Mouse (Mus musculus) right cerebral cortex, adult 2 months (tissue): ENCODE measurements at regions not wholly inside any gene's neighbourhood (a gene's known extent, or its start where the extent isn't known, plus 50 kb on each side); places are given as distances from the start of the nearest gene placed in this dataset.

ENCODE experiments used
- DNase-seq, 2 experiments: peaks; one replicate each; pipeline ENCODE4 v3.0.0; 2021 to 2022; ENCODE audit warnings: low spot score in 2 of 2

DNA sequence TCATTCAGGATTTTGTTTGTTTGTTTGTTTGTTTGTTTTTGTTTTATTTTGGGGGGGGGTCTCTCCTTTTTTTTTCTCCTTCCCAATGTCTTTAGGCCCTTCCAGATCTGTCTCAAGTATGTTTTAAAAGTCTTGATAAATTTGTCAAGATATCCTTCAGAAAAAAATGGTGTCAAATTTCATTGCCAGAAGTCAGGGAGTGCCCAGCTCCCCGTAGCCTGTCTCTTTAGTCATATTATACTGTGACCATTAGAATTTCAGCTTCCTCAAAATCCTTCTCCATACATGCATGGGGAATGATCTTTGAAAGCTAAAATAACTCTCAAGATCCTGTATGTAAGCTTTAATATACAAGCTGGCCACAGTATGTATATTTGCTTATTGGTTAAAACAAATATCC is 134.3 kb upstream of the Lpp start:
- no peak for DNase-seq

DNA sequence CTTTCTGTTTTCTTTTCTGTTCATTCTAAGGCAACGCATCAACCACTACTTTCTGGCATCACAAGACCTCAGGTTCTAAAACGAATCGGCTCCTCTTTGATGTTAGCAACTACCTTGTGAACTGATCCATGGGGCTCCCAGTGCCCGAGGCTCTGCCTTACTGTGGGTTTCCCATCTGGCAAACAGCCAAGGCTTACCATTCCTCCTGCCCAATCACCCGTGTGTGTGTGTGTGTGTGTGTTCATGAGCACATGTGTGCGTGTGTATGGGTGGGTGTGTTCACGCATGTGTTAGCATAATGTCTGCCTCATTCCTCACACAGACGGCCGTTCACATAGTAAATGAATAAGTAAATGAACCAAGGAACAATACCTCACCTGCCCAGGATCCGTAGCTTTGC is 138.3 kb upstream of the Lpp start:
- no peak for DNase-seq

DNA sequence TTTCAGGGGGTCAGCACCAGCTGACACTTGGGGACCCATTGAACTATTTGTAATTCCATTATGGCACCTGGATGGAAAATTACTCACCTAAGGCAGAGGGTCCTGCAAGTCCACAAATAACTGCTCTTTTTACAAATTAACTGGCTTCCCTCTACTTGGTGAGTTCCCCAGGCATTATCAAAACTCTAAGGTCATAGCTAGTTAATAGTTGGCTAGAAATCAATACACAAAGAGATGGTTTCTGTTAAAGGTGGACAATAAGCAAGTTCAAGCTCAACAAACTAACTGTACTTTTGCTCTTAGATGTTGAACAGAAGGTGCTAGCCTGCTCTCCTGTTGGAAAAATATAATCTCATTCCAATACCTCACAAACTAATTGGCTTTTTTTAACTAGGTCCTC is 138.7 kb upstream of the Lpp start:
- no peak for DNase-seq

DNA sequence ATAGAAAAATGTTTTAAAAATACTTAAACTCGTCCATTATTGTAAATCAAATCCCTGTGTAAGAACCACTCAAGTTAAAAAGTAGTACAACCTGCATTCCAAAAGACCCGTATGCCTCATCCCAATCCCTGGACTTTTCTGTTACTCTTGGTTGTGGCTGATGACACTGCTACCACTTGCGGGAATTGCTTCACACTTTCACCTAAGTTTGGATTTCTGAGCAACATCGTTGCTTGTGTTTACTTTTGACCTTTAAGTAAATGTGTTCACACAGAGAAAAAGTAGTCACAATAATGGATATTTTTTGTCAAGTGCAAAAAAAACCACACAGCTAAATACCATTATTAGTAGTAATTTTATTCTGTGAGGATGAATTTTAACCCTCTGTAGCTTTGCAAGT is 139.2 kb upstream of the Lpp start:
- DNase-seq: no peak

DNA sequence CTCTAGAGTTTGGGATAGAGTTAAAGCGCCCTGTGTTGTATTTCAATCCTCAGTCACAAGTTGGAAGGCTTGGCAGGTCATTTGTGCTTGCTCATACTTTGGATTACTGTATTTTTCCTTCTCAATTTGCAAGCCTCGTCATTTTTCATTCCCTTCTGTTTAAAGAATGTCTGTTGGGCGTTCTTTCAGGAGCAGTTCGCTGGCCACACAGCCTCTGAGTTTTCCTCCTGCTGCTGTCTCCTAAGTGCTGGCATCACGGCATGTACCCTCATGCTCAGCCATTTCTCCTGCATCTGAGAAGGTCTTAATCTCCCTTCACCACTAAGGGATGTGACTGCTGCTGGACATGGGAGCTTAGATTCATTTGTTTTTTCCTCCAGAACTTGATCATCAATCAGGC is 146.0 kb upstream of the Lpp start:
- no peak for DNase-seq

DNA sequence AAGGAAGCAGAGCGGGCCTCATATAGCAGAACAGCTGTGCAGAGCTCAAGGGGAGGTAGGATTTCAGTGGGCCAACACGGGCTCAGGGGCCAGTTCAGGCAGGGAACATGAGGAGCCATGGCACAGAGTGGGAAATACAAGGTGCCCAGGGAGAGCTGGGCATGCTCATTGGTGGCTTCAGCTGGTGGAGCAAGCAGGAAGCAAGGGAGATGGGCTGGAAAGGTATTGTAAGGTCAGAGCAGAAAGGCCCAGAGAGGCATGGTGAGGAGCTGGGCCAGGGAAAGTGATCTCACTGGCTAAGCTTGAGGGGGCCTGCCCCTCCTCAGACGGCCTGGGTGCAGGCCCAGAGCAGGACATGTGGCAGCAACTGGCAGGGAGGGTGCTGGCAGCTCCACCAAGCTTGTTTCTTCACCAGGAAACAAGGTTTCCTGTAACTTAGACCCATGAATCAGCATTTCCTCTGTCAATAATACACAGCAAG is 155.2 kb upstream of the Lpp start:
- DNase-seq: no peak

DNA sequence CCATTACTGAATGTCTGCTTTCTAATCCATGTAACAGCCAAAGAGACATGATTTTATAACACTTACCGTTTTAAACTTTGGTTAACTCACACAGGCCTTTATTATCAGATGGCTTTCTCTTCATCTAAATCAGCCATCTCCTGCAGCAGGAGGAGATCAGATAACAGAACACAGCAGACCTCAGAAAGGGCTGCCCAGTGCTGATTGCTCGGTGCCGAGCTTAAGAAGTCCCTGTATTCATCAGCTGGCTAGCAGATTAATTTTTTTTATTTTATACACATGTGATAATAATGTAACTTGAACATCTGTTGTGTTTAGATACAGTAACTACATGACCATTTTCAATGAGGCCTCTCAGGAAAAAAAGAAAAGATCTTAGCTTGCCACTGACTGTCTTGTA is 155.9 kb upstream of the Lpp start:
- no peak for DNase-seq

DNA sequence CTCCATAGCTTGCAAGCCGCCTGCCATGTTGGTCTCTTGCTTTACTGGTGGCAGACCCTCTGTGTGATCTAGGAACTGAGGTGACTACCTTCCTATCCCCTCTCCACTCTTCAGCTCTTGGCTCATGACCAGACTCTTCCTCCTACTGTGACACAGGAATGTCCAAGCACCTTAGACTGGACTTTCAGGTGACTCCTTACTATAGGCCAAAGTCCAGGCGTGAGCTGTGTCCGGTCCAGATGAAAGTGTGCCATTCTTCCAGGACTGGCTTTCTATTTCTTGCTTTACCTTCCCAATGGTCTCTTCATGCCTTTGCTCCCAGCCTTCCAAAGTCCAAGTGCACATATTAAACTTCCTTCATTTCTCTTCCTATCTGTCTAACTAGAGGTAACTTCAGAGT is 156.3 kb upstream of the Lpp start:
- no peak for DNase-seq

DNA sequence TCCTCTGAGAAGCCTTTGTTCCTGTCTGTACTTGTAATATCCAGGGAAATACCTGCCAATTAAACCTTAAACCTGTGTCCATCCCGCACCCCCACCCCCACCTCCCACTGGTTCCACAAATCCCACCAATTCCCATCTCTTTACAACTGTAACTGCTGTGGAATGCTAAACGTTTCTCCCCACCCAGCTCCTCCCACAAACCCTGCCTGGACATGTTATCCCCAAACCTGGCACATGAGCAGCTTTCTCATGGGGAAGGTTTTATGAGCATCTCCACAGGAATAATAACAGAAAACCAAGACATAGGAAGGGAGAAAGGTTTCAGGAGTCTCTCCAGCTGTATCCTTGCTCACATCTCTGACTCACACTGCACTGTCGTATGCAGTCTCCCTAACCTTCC is 156.8 kb upstream of the Lpp start:
- DNase-seq: no peak

DNA sequence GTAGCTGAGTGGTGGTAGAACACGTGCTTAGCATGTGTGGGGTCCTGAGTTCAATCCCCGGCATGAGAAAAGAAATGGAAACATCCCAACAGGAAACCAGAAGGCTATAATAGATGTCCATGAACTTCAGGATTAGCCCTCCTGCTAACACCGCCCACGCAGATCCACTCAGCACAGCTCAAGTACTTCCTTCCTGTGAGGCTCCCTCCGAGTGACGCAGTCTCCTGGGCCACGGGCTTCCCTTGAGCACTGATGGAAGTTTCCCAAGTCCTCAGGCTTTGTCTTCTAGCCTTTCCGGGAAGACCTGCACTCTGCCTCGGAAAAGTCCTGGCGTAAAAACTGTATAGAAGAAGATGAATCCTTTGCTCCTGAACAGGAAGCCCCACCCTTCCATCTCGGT is 158.5 kb upstream of the Lpp start:
- no peak for DNase-seq

DNA sequence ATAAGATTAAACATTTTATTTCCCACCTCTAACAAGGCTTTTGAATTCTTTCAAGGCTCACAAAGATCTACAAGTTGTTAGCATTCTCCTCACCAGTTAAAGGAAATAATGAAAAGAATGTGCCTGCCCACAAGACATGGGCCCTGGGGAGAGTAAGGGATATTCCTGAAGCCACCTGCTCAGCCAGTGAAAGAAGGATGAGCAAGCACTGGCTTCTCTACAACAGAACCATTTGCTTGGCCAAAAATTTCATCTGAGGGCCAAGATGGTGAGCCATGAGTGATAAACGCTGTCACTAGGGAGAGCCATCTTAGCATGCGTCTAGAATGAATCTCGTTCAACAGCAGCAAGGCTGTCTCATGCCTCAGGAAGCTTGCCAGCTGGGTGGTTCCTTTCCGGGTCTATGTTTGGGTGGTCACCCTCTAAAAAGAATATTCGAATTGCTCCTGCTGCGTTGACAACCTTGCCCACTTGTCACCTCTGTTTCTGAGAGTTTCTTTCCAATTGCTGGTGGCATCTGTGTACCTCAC is 161.2 kb upstream of the Lpp start:
- DNase-seq: no peak

DNA sequence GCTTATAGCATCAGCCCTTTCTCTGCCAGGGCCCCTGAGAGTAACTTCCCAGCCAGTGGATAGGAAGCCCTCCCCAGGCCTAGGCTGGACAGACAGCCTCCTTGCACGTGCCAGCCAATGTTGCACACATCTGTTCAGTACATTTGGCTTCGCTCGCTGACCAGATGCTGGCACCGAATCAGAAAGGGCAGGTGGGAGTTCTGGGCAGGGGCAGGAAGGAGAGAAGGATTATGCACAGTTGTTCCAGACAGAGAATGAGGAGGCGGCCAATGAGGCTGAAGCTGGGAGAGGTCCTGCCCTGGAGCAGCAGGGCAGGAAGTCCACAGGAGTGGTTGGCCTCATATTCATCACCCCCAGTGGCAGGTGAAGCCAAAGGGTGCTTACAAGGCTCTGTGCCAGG is 161.8 kb upstream of the Lpp start:
- DNase-seq: no peak

DNA sequence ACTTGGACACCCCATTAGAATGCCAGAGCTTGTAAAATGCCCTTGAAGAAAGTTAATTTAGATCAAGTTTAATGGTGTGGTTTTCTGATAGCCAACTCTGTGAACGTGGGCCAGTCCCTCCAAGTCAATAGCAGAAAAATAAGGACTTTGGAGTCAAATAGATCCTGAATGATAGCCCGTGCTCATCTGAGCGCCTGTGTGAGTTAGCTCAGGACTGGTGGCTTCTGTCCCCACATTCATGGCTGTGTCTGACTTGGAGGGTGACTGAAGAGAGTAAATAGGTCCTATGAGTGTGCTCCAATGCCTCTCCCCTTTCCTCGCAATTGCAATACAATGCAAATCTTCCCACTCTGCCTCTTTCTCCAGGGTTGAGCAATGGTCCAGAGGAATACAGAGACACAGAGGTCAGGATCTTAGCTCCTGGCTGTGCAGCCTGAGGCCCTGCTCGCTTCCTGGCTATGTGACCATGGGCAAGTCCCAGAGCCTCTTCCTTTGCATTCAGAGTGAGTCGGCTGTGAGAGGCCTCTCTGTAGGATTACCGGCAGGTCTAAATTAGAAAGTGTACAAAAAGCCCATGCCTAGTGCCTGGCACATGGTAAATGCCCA is 164.2 kb upstream of the Lpp start:
- no peak for DNase-seq

DNA sequence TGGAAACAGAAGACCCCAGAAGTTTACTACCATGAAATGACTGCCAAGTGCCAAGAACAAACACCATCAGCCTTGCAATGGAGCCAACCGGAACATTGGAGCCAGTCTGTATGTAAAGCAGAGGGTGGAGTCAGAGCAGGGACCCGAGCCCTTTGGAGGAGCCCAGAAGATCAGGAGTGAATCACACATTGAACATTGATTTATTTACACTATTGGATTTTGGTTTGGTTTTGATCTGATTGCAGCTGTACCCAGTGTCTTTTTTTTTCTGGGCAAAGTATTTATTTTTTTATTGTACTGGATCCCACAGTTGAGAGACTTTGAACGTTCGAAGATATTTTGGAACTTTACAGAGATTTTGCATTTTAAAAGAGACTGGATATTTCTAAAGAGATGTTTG is 167.4 kb upstream of the Lpp start:
- DNase-seq: no peak

DNA sequence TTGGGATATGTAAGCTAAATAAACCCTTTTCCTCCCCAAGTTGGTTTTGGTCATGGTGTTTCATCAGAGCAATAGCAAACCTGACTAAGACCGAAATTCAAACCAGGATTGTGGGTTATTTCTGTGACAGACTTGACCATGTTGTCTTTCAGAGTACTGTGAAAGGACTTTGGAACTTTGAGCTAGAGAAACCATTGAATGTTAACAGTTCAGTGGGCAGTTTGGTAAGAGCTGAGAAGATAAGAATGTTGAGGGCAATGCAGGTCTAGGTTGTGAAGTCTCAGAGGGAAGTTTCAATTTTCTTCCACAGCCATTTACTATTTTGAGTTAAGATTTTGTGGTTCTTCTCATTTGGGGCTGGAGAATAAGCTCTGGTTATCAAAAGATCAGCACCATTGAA is 168.2 kb upstream of the Lpp start:
- DNase-seq: no peak

DNA sequence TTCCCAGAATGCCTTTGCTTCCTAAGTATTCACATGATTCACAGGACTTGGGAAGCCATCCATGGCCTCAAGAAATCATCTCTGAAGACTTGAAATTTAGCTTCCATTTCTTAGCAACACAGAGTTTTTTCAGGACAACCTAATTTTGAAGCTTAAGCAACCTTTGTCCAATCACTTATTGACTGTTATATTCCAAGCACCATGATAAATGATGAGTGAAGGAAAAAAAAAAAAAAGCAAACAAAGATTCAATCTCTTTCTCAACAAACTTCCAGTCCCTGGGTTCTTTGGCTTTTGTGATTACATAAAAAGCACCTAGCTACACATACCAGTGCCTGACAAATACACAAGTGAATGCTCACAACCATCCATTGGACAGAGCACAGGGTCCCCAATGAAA is 169.4 kb upstream of the Lpp start:
- DNase-seq: no peak

DNA sequence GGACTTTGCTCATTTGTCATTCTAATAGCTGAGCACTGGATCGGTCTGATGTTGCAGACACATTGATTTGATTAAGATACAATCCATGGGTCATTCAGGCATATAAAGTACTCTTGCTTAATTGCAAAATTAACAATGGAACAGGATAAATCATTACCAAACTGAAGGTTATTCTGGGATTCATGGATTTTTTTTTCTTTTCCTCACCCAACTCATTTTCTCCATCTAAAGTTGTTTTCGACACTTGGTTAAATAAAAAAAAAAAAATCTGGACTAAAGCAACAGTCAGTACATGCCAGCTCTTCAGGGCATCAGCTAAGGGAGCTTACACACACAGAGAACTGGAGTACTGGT is 169.8 kb upstream of the Lpp start:
- no peak for DNase-seq

DNA sequence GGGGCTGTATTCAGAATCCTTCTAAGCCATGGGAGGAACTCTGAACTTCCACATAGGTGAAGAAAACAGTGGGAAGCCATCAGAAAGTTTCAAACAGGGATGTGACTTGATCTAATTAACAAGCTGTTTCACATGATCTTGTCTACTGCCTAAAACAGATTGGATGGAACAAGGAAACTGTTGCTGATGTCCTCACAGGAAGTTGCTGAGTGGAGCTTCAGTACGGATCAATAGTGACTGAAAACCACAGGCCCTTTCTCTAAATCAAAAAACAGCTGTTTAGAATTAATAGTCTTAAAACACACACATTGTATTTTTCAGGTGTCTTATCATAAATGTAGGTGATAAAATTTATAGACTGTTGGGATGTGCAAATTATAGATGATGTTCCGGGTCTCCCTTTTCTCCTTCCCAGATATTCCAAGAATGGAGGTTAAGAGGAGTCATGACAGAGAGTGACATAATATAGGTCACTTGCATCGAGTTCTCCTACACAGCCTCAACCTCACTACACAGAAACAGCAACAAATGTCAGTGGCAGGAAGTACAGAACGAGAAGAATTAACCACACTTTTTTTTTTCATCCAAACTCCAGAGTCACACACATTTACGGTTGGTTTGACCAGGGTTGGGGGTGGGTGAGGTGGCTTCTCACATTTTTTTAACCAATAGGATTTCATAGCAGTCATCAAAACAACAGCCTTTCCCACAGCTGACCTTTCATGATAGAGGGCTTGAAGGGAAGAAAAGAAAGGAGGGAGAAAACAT is 170.4 kb upstream of the Lpp start:
- no peak for DNase-seq

DNA sequence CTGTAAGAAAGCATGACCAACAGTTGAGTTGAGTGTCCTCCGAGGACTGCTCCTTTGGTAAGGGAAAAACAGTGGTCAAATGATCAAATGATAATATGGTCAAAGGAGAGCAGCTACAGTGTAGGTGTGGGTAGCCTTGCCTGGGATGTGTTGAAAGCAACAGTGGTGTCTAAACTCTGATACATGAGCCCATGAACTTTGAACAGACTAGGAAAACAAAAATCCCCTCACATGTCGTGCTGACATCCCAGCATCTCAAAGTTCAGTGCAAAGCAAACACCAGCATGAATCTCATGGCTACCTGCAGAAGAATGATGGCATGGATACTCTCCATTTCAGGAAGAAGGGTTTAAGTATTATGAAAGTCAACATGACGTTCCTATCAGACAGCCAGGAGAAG is 171.3 kb upstream of the Lpp start:
- DNase-seq: no peak

DNA sequence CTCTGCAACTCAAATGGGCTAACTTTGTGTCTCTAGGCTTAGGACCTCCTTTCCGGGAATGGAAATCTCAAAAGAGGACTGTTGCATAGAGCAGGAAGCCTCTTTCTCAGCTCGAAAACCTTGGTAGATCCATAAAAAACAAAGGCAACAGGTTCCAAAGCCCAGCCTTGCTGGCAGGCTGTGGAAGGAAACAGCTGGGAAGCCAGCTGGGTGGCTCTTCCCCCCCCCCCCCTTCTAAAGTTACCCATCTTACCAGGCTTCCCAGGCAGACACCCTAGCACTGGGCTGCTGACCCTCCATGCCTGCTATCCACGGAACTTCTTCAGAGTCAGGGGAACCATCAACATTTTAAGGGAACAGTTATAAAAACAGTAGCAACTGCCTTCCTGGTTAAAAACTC is 172.7 kb upstream of the Lpp start:
- DNase-seq: no peak

DNA sequence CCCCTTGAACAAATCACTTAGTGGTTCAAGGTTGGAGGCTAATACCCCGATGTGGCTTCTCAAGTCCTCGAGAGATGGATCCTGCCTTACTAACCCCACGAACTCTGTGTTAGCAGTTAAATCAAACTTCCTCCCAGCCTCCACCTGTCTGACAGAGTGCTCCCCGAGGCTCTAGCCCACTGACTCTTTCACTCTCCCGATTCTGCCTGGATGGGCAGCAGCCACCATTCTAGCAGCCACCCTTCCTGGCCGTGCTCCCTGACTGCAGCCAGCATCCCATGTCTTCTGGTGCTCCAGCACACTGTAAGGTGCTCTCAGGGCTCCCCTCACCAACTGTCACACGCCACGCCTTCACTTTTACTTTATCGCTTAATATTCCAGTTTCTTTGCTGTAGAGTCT is 173.6 kb upstream of the Lpp start:
- DNase-seq: no peak

DNA sequence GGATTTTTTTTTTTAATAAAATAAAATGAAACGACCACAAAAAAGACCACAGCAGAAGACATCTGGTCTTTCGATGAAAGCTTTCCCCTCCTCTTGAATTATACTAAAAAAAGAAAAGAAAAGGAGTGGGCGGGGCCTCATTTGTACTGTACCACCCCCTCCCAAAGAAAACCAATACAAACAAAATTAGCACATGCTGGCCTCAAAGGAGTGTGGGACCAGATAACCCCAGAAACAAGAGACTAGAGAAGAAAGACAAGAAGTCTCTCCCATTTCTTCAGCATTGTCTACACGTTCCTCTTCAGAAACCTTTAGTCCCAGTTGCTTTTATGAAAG is 174.5 kb upstream of the Lpp start:
- no peak for DNase-seq

DNA sequence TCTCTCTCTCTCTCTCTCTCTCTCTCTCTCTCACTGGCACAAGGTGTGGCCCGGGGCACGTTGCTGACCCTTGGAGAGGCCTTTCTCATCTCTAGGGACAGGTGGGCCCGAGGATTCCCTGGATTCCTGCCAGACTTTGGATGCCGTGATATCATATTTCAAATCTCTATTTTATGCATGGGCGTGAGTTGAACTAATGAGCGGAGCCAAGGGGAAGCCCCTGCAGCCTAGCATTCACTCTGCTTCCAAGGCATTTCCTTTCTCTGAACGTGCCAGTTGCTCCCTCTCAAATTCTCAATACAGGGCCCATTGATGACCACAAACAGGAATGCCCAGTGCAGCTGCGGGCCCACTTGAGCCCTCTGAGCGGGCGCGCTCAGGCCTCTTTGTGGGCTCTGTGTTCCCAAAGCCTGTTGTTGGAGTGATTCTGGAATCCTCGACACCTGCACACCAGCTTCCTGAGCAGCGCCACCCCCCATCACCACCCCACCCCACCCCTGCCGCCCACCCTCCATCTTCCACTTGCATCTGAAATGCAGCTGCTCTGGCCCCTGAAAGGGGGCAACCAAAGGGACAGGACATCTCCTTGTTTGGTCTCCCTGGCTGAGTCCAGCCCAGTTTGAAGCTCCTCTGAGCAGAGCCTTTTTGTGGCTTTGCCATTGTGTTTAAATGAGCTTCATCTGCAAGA is 175.0 kb upstream of the Lpp start:
- no peak for DNase-seq
